In genomic region chr14:12349334-12350090, GRCm38 (mm10) we compare ENCODE assay signal across 22 mouse cellular contexts. TPM values are rescaled to one million over a fixed set of nuclear protein-coding genes. Genes with fewer than 3 reads are reported as not detected.
A peak's percentile ranks its signal among the peaks of the same experiment; 100 is the strongest.
DNase-seq lines count a peak whose midpoint lies in the region; ATAC-seq lines count a peak whose summit lies in the region.
"Had no signal": no experiment of that assay in that cellular context is flagged by ENCODE, and none has a peak within 500 bp of the region (broad histone marks: within the 10 kb centered on the region; RNA-seq: fewer than 3 reads in every experiment).

No protein-coding gene starts in this region.

- no peaks in the 10 kb centered on the region for H3K36me3 ChIP-seq in forebrain, embryonic 14.5 days (ENCODE audit: control insufficient read depth, insufficient read depth, low read length)
- H3K36me3 ChIP-seq in forebrain, embryonic 15.5 days: no peaks in the 10 kb centered on the region
- H3K36me3 ChIP-seq in intestine, embryonic 14.5 days (ENCODE audit: control insufficient read depth, insufficient read depth, low read length): no peaks in the 10 kb centered on the region
- no peaks in the 10 kb centered on the region for H3K36me3 ChIP-seq in intestine, embryonic 16.5 days (ENCODE audit: control insufficient read depth, insufficient read depth, low read length)
- H3K36me3 ChIP-seq in neural tube, embryonic 15.5 days: no peaks in the 10 kb centered on the region
- H3K36me3 ChIP-seq: hindbrain, embryonic 15.5 days; limb, embryonic 13.5 days; liver, embryonic 13.5 days had no signal

- no peak for ATAC-seq in forebrain, embryonic 14.5 days
- ATAC-seq in forebrain, embryonic 15.5 days (replicated peaks): no peak
- ATAC-seq in intestine, embryonic 14.5 days (replicated peaks; ENCODE audit: low FRiP score, low TSS enrichment, low read depth): no peak
- no peak for ATAC-seq in intestine, embryonic 16.5 days
- ATAC-seq in neural tube, embryonic 15.5 days (ENCODE audit: low FRiP score): no peak
- ATAC-seq: CD4-positive, CD25-positive, alpha-beta regulatory T cell, adult 4 months; Patski had no signal

- WGBS in forebrain, embryonic 14.5 days: 26% methylated on average over 15 of the region's 15 CpGs
- WGBS in forebrain, embryonic 15.5 days: 29% methylated on average over 15 of the region's 15 CpGs
- WGBS in intestine, embryonic 14.5 days: 7% methylated on average over 15 of the region's 15 CpGs
- WGBS in intestine, embryonic 16.5 days: 11% methylated on average over 15 of the region's 15 CpGs
- 11% methylated on average over 15 of the region's 15 CpGs for WGBS in neural tube, embryonic 15.5 days

- H3K27ac ChIP-seq in forebrain, embryonic 14.5 days (ENCODE audit: low read depth, low read length): no peak overlapping the region
- no peak overlapping the region for H3K27ac ChIP-seq in forebrain, embryonic 15.5 days (replicated peaks)
- H3K27ac ChIP-seq in intestine, embryonic 14.5 days (ENCODE audit: low read depth): no peak overlapping the region
- H3K27ac ChIP-seq in intestine, embryonic 16.5 days (ENCODE audit: low read length): no peak overlapping the region
- H3K27ac ChIP-seq in neural tube, embryonic 15.5 days (replicated peaks): no peak overlapping the region
- H3K27ac ChIP-seq: hindbrain, embryonic 15.5 days; limb, embryonic 13.5 days; liver, embryonic 13.5 days had no signal

- peaks cover 59% of the 10 kb centered on the region for H3K27me3 ChIP-seq in forebrain, embryonic 14.5 days (replicated peaks; ENCODE audit: control insufficient read depth, insufficient read depth, low read length)
- H3K27me3 ChIP-seq in forebrain, embryonic 15.5 days: peaks cover 47% of the 10 kb centered on the region
- H3K27me3 ChIP-seq in intestine, embryonic 14.5 days (replicated peaks; ENCODE audit: control insufficient read depth, insufficient read depth, low read length): peaks cover 92% of the 10 kb centered on the region
- H3K27me3 ChIP-seq in intestine, embryonic 16.5 days (replicated peaks; ENCODE audit: control insufficient read depth, insufficient read depth, low read length): peaks cover 65% of the 10 kb centered on the region
- H3K27me3 ChIP-seq in neural tube, embryonic 15.5 days (replicated peaks): peaks cover 93% of the 10 kb centered on the region

- H3K4me2 ChIP-seq in forebrain, embryonic 14.5 days (ENCODE audit: low read length): no peak overlapping the region
- no peak overlapping the region for H3K4me2 ChIP-seq in forebrain, embryonic 15.5 days (replicated peaks)
- no peak overlapping the region for H3K4me2 ChIP-seq in intestine, embryonic 14.5 days (ENCODE audit: low read length)
- H3K4me2 ChIP-seq in intestine, embryonic 16.5 days (ENCODE audit: low read depth, low read length): no peak overlapping the region
- no peak overlapping the region for H3K4me2 ChIP-seq in neural tube, embryonic 15.5 days
- H3K4me2 ChIP-seq: hindbrain, embryonic 15.5 days; limb, embryonic 13.5 days; liver, embryonic 13.5 days; lung, embryonic 14.5 days had no signal

- H3K4me1 ChIP-seq in forebrain, embryonic 14.5 days (ENCODE audit: control insufficient read depth, insufficient read depth, low read length): peaks cover 11% of the 10 kb centered on the region; the same call in 1 of the 2 replicates
- H3K4me1 ChIP-seq in forebrain, embryonic 15.5 days: peaks cover 45% of the 10 kb centered on the region
- peaks cover 4% of the 10 kb centered on the region; the same call in 1 of the 2 replicates for H3K4me1 ChIP-seq in intestine, embryonic 14.5 days (replicated peaks; ENCODE audit: control insufficient read depth, insufficient read depth, low read length)
- no peaks in the 10 kb centered on the region; the same call in 1 of the 2 replicates for H3K4me1 ChIP-seq in intestine, embryonic 16.5 days (ENCODE audit: control insufficient read depth, insufficient read depth, low read length)
- peaks cover 23% of the 10 kb centered on the region for H3K4me1 ChIP-seq in neural tube, embryonic 15.5 days
- H3K4me1 ChIP-seq: liver, embryonic 13.5 days had no signal

- peak; percentile 14 for DNase-seq in forebrain, embryonic 14.5 days (ENCODE audit: low spot score)
- DNase-seq in intestine, embryonic 14.5 days (ENCODE audit: low spot score): peak; percentile 55
- peak; percentile 47 for DNase-seq in neural tube, embryonic 10.5 days (ENCODE audit: extremely low spot score, low spot score)
- DNase-seq in retina, postnatal 1 day: peak; percentile 36
- DNase-seq in cerebellum, adult 9-10 months: no peak
- DNase-seq: adrenal gland, adult 8-10 months; cerebellum, postnatal 14 days; kidney, adult 18-20 months; kidney, postnatal 14 days; liver, embryonic 13.5 days; lung, embryonic 14.5 days; lung, postnatal 36 days; right cerebral cortex, adult 18-20 months had no signal

- H3K9me3 ChIP-seq in forebrain, embryonic 14.5 days (replicated peaks; ENCODE audit: control insufficient read depth, low read length): no peaks in the 10 kb centered on the region
- H3K9me3 ChIP-seq in forebrain, embryonic 15.5 days: no peaks in the 10 kb centered on the region
- no peaks in the 10 kb centered on the region for H3K9me3 ChIP-seq in intestine, embryonic 14.5 days (ENCODE audit: control insufficient read depth, low read length)
- no peaks in the 10 kb centered on the region for H3K9me3 ChIP-seq in intestine, embryonic 16.5 days (ENCODE audit: control insufficient read depth, low read length)
- H3K9me3 ChIP-seq in neural tube, embryonic 15.5 days (replicated peaks): no peaks in the 10 kb centered on the region
- H3K9me3 ChIP-seq: hindbrain, embryonic 15.5 days; limb, embryonic 13.5 days; liver, embryonic 13.5 days had no signal

- no peak overlapping the region for H3K4me3 ChIP-seq in forebrain, embryonic 14.5 days (ENCODE audit: low read depth, low read length)
- no peak overlapping the region for H3K4me3 ChIP-seq in forebrain, embryonic 15.5 days
- H3K4me3 ChIP-seq in intestine, embryonic 14.5 days (ENCODE audit: low read depth, low read length): no peak overlapping the region
- H3K4me3 ChIP-seq in intestine, embryonic 16.5 days (ENCODE audit: low read length): no peak overlapping the region
- no peak overlapping the region for H3K4me3 ChIP-seq in neural tube, embryonic 15.5 days (replicated peaks)
- H3K4me3 ChIP-seq: hindbrain, embryonic 15.5 days; limb, embryonic 13.5 days; liver, embryonic 13.5 days had no signal

- no peak overlapping the region; the same call in 1 of the 2 replicates for H3K9ac ChIP-seq in forebrain, embryonic 14.5 days (ENCODE audit: low read length)
- no peak overlapping the region for H3K9ac ChIP-seq in forebrain, embryonic 15.5 days (replicated peaks)
- H3K9ac ChIP-seq in intestine, embryonic 14.5 days (ENCODE audit: low read length): no peak overlapping the region
- no peak overlapping the region for H3K9ac ChIP-seq in intestine, embryonic 16.5 days (ENCODE audit: low read depth, low read length)
- no peak overlapping the region for H3K9ac ChIP-seq in neural tube, embryonic 15.5 days (replicated peaks)
- H3K9ac ChIP-seq: hindbrain, embryonic 15.5 days; limb, embryonic 13.5 days; liver, embryonic 13.5 days; lung, embryonic 14.5 days had no signal

RNA-seq across cellular contexts. Expression of gene Fezf2, which starts 1.5 kb away (rescaled TPM):
- polyA plus RNA-seq in forebrain, embryonic 14.5 days (2014; fragmentation: Nextera tagmentation; extraction: Ambion mirVana): 69.6 and 81.3 TPM in 2 replicates
- polyA plus RNA-seq in forebrain, embryonic 15.5 days (2015; fragmentation: Nextera tagmentation; extraction: Ambion mirVana): 90.9 and 94.3 TPM in 2 replicates
- not detected in 2 replicates for polyA plus RNA-seq in intestine, embryonic 14.5 days (2014; fragmentation: Nextera tagmentation; extraction: Ambion mirVana)
- polyA plus RNA-seq in intestine, embryonic 16.5 days (2015; fragmentation: Nextera tagmentation; extraction: Ambion mirVana): not detected in 2 replicates
- 1.0 TPM in 1 of 2 replicates, not detected in the other for polyA plus RNA-seq in neural tube, embryonic 15.5 days (2015; fragmentation: Nextera tagmentation; extraction: Ambion mirVana)
- polyA plus RNA-seq: CD4-positive, CD25-positive, alpha-beta regulatory T cell, adult 4 months; heart, postnatal 0 days; liver, embryonic 13.5 days; lung, embryonic 14.5 days; Patski; small intestine, adult 2 months had no signal

Comparison
In these comparisons a context has a peak if more than half of its experiments do, and no peak if none do; other contexts are left out.
1. RNA of gene Fezf2, which starts 1.5 kb away (polyA plus RNA-seq): 90.9 to 94.3 TPM in forebrain, embryonic 15.5 days and 69.6 to 81.3 TPM in forebrain, embryonic 14.5 days; not detected in intestine, embryonic 14.5 days, not detected in intestine, embryonic 16.5 days and 1.0 TPM in neural tube, embryonic 15.5 days; every median in the first group is over 10 times any median in the second.